Mouse (Mus musculus): Measurements from ENCODE around the gene Olfr49.

The Olfr49 gene

DNA sequence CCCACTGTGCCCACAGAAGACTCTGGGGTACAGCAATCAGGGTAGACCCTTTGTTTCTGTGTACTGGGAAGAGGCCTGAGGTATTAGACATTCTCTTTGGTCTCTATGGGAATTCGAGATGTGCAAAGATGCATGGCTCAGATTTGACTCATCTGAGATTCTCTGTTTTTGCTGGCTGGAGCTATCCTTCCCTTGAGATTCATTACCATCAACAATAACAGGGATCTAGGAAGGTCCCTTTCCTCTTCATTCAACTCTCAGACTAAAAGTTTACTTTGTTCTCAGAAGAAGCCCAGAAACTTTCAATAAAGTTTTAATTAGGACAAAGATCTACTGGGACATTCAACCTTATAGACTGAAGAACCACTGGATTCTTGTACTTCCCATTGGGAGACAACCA lies at the start of gene Olfr49:
TSS of gene Olfr49 (minus strand) at position 101 of the 400 bp plus-strand sequence.
- no peak for DNase-seq (ENCODE audit: low spot score in 2 of 2)

- no peak for DNase-seq (ENCODE audit: low spot score in 2 of 2)
These were observed 48.9 kb upstream of the Olfr49 start for GRCm38 (mm10) chr14:54333452-54334189.

GRCm38 (mm10) chr14:54332176-54333074 lies 47.7 kb upstream of the Olfr49 start:
- DNase-seq (ENCODE audit: low spot score in 2 of 2), result no peak

DNA sequence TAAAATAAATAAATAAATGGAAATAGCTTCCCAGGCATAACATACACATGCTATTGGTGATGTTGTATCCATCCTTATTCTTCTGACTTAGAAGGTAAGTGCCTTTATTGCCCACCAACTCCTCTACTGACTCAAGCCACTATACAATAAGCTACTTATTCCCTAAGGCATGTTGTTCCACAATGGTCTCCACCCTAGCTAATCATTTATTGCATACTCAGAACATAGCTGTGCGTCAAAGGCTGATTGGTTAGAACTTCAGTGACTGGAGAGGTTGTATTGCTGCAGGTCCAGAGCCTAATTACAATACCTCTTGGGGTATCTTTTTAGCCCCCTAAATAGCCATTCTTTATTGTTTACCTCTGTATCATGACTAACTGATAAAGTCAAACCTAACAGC lies 46.4 kb upstream of the Olfr49 start:
- no peak for DNase-seq (ENCODE audit: low spot score in 2 of 2)

DNA sequence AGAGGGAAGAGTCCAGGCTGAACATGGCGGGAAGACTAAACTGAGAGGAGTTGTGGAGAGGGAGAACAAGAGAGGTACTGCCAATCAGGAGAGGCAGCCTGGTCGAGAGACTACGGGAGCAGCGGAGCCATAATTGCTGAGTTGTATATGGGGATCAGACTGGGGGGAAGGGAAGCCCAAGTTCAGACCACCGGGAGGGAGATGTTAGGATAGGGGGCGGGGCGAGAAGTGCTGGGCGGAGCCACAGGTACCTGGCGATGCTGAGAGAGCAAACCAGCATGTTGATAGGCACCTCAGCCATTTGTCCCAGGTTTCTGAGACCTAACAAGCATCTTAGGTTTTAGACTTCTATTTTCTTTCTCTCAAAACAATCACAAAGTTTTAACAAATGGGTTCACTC lies 44.5 kb upstream of the Olfr49 start:
- no peak for DNase-seq (ENCODE audit: low spot score in 2 of 2)

DNA sequence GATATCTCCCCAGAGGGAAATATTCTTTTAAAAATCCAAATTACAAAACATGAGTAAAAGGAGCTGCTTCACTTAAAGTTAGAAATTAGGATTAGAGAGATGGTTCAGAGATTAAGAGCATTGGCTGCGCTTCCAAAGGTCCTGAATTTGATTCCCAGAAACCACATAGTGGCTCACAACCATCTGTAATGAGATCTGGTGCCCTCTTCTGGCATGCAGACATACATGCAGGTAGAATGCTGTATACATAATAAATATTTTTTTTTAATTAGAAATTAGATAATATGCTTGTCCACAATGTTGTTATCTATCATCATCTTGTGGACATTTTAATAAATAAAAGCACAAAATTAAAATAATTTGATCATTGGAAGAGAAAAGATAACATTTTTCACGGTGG lies 43.8 kb upstream of the Olfr49 start:
- no peak for DNase-seq (ENCODE audit: low spot score in 2 of 2)

GRCm38 (mm10) chr14:54324486-54324885 lies 39.7 kb upstream of the Olfr49 start:
- DNase-seq (ENCODE audit: low spot score in 2 of 2), result no peak

DNA sequence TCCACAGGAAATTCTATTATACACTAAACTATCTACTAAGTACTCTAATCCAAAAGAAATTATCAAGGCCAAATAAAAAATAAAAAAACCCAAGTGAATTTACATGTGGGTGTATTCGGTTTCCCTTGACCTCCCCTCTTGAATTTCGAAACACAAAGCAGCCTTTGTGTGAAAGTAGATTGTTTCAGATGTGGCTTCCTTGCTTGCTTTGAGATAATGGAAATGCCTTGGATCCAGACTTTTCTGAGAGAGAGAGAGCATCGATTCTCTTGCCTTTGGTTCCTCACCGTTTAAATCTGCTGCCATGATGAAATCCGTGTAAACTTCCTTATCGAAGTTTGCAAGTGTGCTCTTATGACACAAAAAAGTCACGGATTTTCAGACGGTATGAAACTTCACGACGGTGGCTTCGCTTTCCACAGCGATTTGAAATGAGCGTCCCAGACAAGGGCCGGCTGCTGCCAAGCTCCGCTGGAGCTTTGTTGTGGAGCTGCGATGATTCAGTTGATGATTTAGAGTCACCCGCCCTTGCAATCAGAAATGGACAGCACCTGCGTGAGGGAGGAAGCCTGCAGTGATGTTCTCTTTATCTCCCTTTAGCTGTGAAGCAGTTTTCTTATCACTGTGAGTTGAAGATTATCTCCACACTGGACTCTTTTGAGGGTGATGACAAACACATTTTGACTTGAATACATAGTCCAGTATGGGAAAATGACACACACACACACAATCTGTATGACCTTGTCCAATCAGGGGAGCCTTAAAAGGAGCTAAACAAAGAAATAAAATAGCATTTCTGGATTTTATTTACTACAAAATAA lies 37.0 kb upstream of the Olfr49 start:
- DNase-seq (ENCODE audit: low spot score in 2 of 2), result no peak

GRCm38 (mm10) chr14:54311763-54312162 lies 27.0 kb upstream of the Olfr49 start:
- no peak for DNase-seq (ENCODE audit: low spot score in 2 of 2)

DNA sequence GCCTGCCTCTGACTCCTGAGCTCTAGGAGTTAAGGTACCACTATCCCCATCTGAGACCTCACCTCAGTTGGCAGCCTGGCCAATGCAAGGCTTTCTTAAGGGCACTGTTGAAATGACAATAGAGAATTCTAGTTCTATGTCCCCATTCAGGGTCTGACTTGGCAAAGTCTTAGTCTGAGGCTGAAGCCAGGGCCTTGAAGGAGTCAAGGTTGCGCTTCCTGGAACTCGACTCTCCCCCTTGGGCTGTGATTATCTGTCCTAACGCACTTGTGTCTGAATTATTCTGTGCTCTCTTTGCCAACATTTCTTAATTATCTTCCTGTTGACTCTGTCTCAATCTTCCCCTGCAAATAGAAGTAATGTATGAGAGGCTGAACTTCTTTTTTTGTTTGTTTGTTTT lies 15.9 kb upstream of the Olfr49 start:
- no peak for DNase-seq (ENCODE audit: low spot score in 2 of 2)

DNA sequence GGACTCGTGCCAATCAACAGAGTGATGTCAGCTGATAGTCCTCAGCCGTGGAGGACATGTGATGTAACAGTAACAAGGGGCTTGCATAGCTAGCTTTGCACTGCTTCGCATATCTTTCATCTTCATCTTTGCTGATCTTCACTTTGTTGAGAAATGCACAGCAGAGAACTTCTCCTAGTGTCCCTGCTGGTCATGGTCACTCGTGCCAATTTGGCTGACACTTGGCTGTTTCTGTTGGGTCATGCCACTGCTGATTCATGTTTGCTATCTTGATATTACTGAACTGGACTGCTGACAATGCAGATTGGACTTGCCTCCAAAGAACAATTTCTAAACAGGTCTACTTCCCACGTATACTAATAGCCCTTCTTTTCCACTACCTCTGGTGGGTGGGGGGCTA lies 15.4 kb upstream of the Olfr49 start:
- peak in 1 of 2 experiments; percentile 45 for DNase-seq (ENCODE audit: low spot score in 2 of 2)

GRCm38 (mm10) chr14:54276446-54276845 lies 8.3 kb downstream of the Olfr49 start:
- no peak for DNase-seq (ENCODE audit: low spot score in 2 of 2)

- DNase-seq (ENCODE audit: low spot score in 2 of 2), result no peak
These were observed 12.0 kb downstream of the Olfr49 start for GRCm38 (mm10) chr14:54272696-54273095.

DNA sequence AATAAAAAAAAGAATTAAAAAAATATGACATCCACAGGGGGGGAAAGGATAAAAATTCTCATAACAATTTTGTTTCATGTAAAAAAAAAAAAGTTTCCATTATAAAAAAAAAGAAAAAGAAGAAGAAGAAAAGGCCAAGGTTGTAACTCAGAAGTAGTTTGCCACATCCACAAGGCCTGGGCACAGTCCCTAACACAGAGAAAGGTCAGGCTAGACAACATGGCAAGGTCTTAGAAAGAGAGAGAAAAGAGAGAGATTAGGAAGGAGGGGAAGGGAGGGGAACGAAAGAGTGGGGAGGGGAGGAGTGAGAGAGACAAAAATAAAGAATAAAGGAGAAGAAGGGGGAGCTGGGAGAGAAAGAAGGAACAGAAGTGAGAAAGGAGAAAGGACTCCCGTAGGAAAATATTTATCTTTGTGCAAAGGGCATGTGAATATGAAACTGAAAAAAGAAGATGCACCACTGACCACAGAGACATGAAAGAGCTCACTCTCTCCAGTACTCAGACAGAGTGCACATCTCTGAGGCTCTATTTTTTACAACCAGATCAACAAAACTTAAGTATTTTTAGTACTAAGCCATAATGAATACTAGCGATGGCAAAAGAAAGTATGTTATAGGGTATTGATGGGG lies 12.6 kb downstream of the Olfr49 start:
- DNase-seq (ENCODE audit: low spot score in 2 of 2), result no peak

- DNase-seq (ENCODE audit: low spot score in 2 of 2), result no peak
These were observed 14.3 kb downstream of the Olfr49 start for GRCm38 (mm10) chr14:54270413-54270812.

DNA sequence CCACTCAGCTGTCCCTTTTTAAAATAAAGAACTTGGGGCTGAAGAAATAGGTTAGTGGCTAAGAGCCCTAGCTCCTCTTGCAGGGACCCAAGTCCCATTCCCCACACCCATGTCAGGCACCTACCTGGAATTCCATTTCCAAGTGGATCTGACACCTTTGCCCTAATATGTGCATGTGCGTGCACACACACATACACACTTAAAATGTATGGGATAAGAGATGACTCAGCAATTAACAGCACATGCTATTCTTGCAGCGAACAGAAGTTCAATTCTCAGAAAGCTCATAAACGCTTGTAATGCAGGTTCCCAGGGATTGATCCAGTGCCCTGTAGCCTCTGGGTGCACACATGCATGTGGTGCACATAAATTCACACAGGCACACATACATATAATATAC lies 15.2 kb downstream of the Olfr49 start:
- DNase-seq (ENCODE audit: low spot score in 2 of 2), result no peak

DNA sequence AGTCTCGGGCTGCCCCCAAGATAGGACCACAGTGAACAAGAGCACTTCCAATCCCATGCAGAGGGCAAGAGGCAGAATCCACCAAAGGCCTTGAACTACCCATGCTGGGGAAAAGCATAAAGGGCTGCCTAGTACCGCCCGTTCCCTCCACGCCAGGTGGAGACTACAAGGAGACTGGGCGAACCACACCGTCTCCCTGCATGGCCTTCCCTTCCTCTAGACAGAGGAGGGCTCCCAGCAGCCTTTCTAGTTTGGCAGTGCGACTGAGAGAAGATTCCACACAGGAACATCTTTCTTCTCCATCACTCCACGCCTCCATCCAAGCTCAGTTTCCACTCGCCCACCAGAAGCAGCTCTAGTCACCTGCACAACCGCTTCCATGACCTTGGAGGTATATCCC lies 16.8 kb downstream of the Olfr49 start:
- no peak for DNase-seq (ENCODE audit: low spot score in 2 of 2)

- no peak for DNase-seq (ENCODE audit: low spot score in 2 of 2)
These were observed 18.8 kb downstream of the Olfr49 start for GRCm38 (mm10) chr14:54265951-54266350.

DNA sequence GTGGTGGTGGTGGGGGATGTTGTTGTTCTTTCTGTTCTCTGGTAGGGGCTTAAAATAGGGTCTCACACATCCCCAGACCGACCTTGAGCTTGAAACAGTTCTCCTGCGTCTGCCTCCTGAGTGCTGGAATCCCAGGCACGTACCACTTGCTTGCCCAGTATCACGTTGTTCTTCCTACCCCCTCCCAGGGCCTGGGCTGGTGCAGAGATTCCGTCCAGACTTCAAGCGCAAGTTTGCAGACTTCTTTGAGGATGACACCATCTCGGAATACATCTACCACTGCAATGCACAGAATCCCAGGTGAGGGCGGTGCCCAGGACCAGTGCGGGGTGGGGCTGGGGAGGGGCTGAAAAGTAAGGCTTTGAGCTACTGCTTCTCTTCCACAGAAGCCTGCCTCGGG lies 19.6 kb downstream of the Olfr49 start:
- no peak for DNase-seq (ENCODE audit: low spot score in 2 of 2)

- DNase-seq (ENCODE audit: low spot score in 2 of 2), result no peak
These were observed 20.5 kb downstream of the Olfr49 start for GRCm38 (mm10) chr14:54264231-54264630.

DNA sequence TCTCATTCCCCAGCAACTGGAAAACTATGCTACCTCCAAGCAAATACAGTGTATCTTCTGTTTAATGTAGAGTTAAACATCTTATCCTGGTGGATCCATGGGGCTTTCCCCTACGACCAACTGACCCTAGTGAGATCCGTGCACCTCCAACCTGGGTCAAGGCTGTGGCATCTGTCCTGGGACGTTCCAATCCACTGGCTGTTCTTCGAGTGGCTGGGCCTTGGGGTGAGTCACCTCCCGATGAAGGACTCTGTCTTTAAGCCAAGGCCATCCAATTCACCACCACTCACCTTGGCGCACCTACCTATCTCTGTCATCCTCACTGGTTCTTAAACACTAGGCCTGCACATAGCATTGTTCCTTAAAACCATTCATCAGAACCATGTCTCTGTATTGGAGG lies 21.6 kb downstream of the Olfr49 start:
- DNase-seq (ENCODE audit: low spot score in 2 of 2), result no peak

GRCm38 (mm10) chr14:54262622-54263021 lies 22.1 kb downstream of the Olfr49 start:
- DNase-seq (ENCODE audit: low spot score in 2 of 2), result no peak
